Comparison of ENCODE assay signal across 26 mouse cellular contexts in the genomic region with DNA sequence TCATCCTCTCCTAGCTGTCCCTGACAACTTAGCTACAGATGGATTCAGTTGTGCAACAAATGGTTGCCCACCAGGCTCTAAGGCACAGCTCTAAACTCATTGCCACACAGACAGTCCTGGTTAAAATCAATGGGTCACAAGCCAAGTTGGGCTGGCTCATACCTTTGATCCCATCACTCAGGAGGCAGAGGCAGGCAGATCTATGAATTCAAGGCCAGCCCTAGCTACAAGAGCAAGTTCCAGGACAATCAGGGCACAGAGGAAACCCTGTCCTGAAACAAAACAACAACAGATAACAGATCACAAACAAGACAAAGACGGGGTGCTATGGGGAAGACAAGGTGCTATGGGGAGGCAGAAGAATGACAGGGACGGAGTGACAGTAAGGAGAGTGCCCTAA. TPM values are rescaled to one million over a fixed set of nuclear protein-coding genes. Genes with fewer than 3 reads are reported as not detected.
A peak's percentile ranks its signal among the peaks of the same experiment; 100 is the strongest.
DNase-seq lines count a peak whose midpoint lies in the region; ATAC-seq and TF ChIP-seq lines count a peak whose summit lies in the region.
"Had no signal": no experiment of that assay in that cellular context is flagged by ENCODE, and none has a peak within 500 bp of the region (broad histone marks: within the 10 kb centered on the region; RNA-seq: fewer than 3 reads in every experiment).

No protein-coding gene starts in this region.

- intact Hi-C loops in heart, postnatal 36 days (cut with DNase I), result no loop called here

- H3K27ac ChIP-seq in MEL (ENCODE audit: control insufficient read depth, low read depth, low read length), result peak overlapping the region; percentile 95
- H3K27ac ChIP-seq in liver, embryonic 16.5 days (ENCODE audit: low read length), result peak overlapping the region; percentile 92
- no peak overlapping the region for H3K27ac ChIP-seq in midbrain, embryonic 15.5 days
- H3K27ac ChIP-seq: embryonic facial prominence, embryonic 13.5 days; forebrain, embryonic 15.5 days; hindbrain, embryonic 13.5 days; kidney, postnatal 0 days; limb, embryonic 15.5 days; neural tube, embryonic 13.5 days had no signal

- peaks cover 15% of the 10 kb centered on the region for H3K79me2 ChIP-seq in MEL (ENCODE audit: control insufficient read depth, insufficient read depth, low read length, poor library complexity)

- peaks cover 19 to 38% of the 10 kb centered on the region in 2 experiments for H3K4me1 ChIP-seq in MEL (ENCODE audit: control insufficient read depth in 1 of 2, insufficient read depth in 2 of 2, low read length in 2 of 2)
- peaks cover 80% of the 10 kb centered on the region for H3K4me1 ChIP-seq in liver, embryonic 16.5 days (ENCODE audit: control insufficient read depth, low read depth, low read length)
- H3K4me1 ChIP-seq in midbrain, embryonic 15.5 days, result peaks cover 10% of the 10 kb centered on the region

- no peaks in the 10 kb centered on the region for H3K27me3 ChIP-seq in MEL (ENCODE audit: control insufficient read depth in 1 of 2, insufficient read depth in 2 of 2, low read length in 2 of 2)
- no peaks in the 10 kb centered on the region for H3K27me3 ChIP-seq in liver, embryonic 16.5 days (ENCODE audit: control insufficient read depth, insufficient read depth, low read depth, low read length)
- H3K27me3 ChIP-seq in midbrain, embryonic 15.5 days (replicated peaks), result no peaks in the 10 kb centered on the region
- H3K27me3 ChIP-seq: embryonic facial prominence, embryonic 13.5 days; forebrain, embryonic 15.5 days; heart, embryonic 12.5 days; hindbrain, embryonic 13.5 days; limb, embryonic 15.5 days; neural tube, embryonic 13.5 days had no signal

- DNase-seq in heart, adult 11 months, result peak; percentile 64
- DNase-seq in heart, postnatal 36 days, result no peak
- no peak for DNase-seq in MEL (ENCODE audit: low read depth, low spot score)
- DNase-seq in kidney, postnatal 36 days, result no peak
- DNase-seq in spleen, postnatal 14 days (ENCODE audit: low spot score in 2 of 2), result no peak
- DNase-seq: adrenal gland, postnatal 25 days; cerebellum, adult 11 months; cerebellum, postnatal 14 days; heart, postnatal 10 days; kidney, adult 2 months; left cerebral cortex, postnatal 4 days; lung, postnatal 14 days; thymus, adult 18-20 months; thymus, postnatal 4 days had no signal

- peaks cover 0 to 37% of the 10 kb centered on the region in 2 experiments; a peak in 2 of 4 replicates for H3K36me3 ChIP-seq in MEL (ENCODE audit: control insufficient read depth in 1 of 2, insufficient read depth in 2 of 2, low read length in 2 of 2)
- H3K36me3 ChIP-seq in liver, embryonic 16.5 days (ENCODE audit: control insufficient read depth, insufficient read depth), result no peaks in the 10 kb centered on the region
- no peaks in the 10 kb centered on the region for H3K36me3 ChIP-seq in midbrain, embryonic 15.5 days (replicated peaks)
- H3K36me3 ChIP-seq: embryonic facial prominence, embryonic 13.5 days; forebrain, embryonic 15.5 days; heart, embryonic 12.5 days; hindbrain, embryonic 13.5 days; limb, embryonic 15.5 days; neural tube, embryonic 13.5 days had no signal

- no peak for TF ChIP-seq RAD21 in MEL (IDR thresholded peaks at IDR 0.05; ENCODE audit: low read depth, low read length)

- TF ChIP-seq CTCF in MEL (IDR thresholded peaks at IDR 0.05 in 2 of 3, conservative IDR thresholded peaks at IDR 0.05 in 1 of 3; ENCODE audit: control insufficient read depth in 1 of 3, insufficient read depth in 1 of 3, low read depth in 2 of 3, low read length in 3 of 3, poor library complexity in 1 of 3, severe bottlenecking in 1 of 3), result no peak

- H3K4me3 ChIP-seq in MEL (ENCODE audit: control insufficient read depth in 1 of 2, insufficient read depth in 1 of 2, low read depth in 2 of 2, low read length in 2 of 2), result peak overlapping the region; percentile 2 to 19; a peak in 2 of 4 replicates
- peak overlapping the region; percentile 2 for H3K4me3 ChIP-seq in liver, embryonic 16.5 days (ENCODE audit: low read depth, low read length)
- no peak overlapping the region for H3K4me3 ChIP-seq in midbrain, embryonic 15.5 days
- H3K4me3 ChIP-seq: embryonic facial prominence, embryonic 13.5 days; forebrain, embryonic 15.5 days; heart, embryonic 12.5 days; hindbrain, embryonic 13.5 days; limb, embryonic 15.5 days; myocyte; neural tube, embryonic 13.5 days had no signal

- 18% methylated on average over 2 of the region's 2 CpGs for WGBS in liver, embryonic 16.5 days (ENCODE audit: insufficient replicate concordance)
- WGBS in midbrain, embryonic 15.5 days, result 93% methylated on average over 2 of the region's 2 CpGs

- H3K9me3 ChIP-seq in MEL (replicated peaks; ENCODE audit: insufficient read depth, low read length), result no peaks in the 10 kb centered on the region
- H3K9me3 ChIP-seq in liver, embryonic 16.5 days (replicated peaks; ENCODE audit: control insufficient read depth, low read length), result no peaks in the 10 kb centered on the region
- H3K9me3 ChIP-seq in midbrain, embryonic 15.5 days, result no peaks in the 10 kb centered on the region
- H3K9me3 ChIP-seq: embryonic facial prominence, embryonic 13.5 days; forebrain, embryonic 15.5 days; heart, embryonic 12.5 days; hindbrain, embryonic 13.5 days; limb, embryonic 15.5 days; neural tube, embryonic 13.5 days had no signal

- peak overlapping the region; percentile 44 for H3K9ac ChIP-seq in MEL (ENCODE audit: control insufficient read depth, low read depth, low read length, poor library complexity, severe bottlenecking)
- peak overlapping the region; percentile 61 for H3K9ac ChIP-seq in liver, embryonic 16.5 days (ENCODE audit: low read depth, low read length)
- no peak overlapping the region for H3K9ac ChIP-seq in midbrain, embryonic 15.5 days
- H3K9ac ChIP-seq: embryonic facial prominence, embryonic 13.5 days; forebrain, embryonic 15.5 days; heart, embryonic 12.5 days; hindbrain, embryonic 13.5 days; limb, embryonic 15.5 days; neural tube, embryonic 13.5 days had no signal

- peak; percentile 42 for ATAC-seq in granulocyte monocyte progenitor cell, adult 5-6 weeks (replicated peaks; ENCODE audit: poor library complexity, severe bottlenecking)
- ATAC-seq in liver, embryonic 16.5 days (ENCODE audit: low read depth), result peak; percentile 30
- ATAC-seq in midbrain, embryonic 15.5 days (replicated peaks), result no peak
- ATAC-seq: forebrain, embryonic 15.5 days; midbrain, embryonic 16.5 days had no signal

- TF ChIP-seq EP300 in MEL (IDR thresholded peaks at IDR 0.05; ENCODE audit: low read depth in 1 of 2, low read length in 2 of 2), result no peak

- peak overlapping the region; percentile 46 for H3K4me2 ChIP-seq in liver, embryonic 16.5 days (ENCODE audit: low read depth, low read length)
- H3K4me2 ChIP-seq in midbrain, embryonic 15.5 days, result no peak overlapping the region
- H3K4me2 ChIP-seq: embryonic facial prominence, embryonic 13.5 days; forebrain, embryonic 15.5 days; heart, embryonic 12.5 days; hindbrain, embryonic 13.5 days; limb, embryonic 15.5 days; neural tube, embryonic 13.5 days had no signal

- no peak for TF ChIP-seq POLR2A in MEL (IDR thresholded peaks at IDR 0.05; ENCODE audit: control insufficient read depth in 1 of 2, insufficient read depth in 1 of 2, low read depth in 1 of 2, low read length in 2 of 2, poor library complexity in 1 of 2)

TF ChIP-seq in MEL, 35 proteins besides CTCF, POLR2A, EP300 and RAD21:
- TF ChIP-seq MEF2A (IDR thresholded peaks at IDR 0.05; ENCODE audit: extremely low read depth, insufficient replicate concordance, low read depth, low read length, poor library complexity, severe bottlenecking), result no peak
- TF ChIP-seq E2F4 (IDR thresholded peaks at IDR 0.05; ENCODE audit: borderline replicate concordance, low read depth, low read length), result no peak
- no peak for TF ChIP-seq MYB (IDR thresholded peaks at IDR 0.05; ENCODE audit: low read depth, low read length)
- peak; percentile 7; the same call in 1 of the 2 replicates for TF ChIP-seq SIN3A (IDR thresholded peaks at IDR 0.05; ENCODE audit: low read length)
- TF ChIP-seq USF2 (IDR thresholded peaks at IDR 0.05; ENCODE audit: borderline replicate concordance in 1 of 2, insufficient read depth in 1 of 2, low read depth in 1 of 2, low read length in 2 of 2), result no peak
- TF ChIP-seq CHD1 (IDR thresholded peaks at IDR 0.05; ENCODE audit: low read depth, low read length), result peak; percentile 79; the same call in 1 of the 2 replicates

RNA-seq across cellular contexts. Expression of a gene that starts 3.0 kb away (rescaled TPM):
- total RNA-seq in heart, postnatal 36 days (2021), result under 1 TPM; 0.16 to 0.22 TPM
- total RNA-seq in MEL (2012; rRNA removed), result 64.8 and 74.3 TPM in 2 replicates
- 10 to 100 TPM in 1 of 2 experiments, not detected in 1; 76.1 TPM for polyA plus RNA-seq in MEL (2012; ENCODE audit: insufficient read depth in 1 of 2, insufficient read length in 2 of 2, low read depth in 1 of 2, low replicate concordance in 2 of 2, missing spikeins in 1 of 2)
- total RNA-seq in granulocyte monocyte progenitor cell, adult 5-6 weeks (2014; fragmentation: Nextera tagmentation), result 1.0 and 1.1 TPM in 2 replicates
- 0.52 and 1.4 TPM in 2 replicates for total RNA-seq in granulocyte monocyte progenitor cell, adult 5-6 weeks (2017)
- 7.5 and 9.0 TPM in 2 replicates for polyA plus RNA-seq in liver, embryonic 16.5 days (2015; fragmentation: Nextera tagmentation; extraction: Ambion mirVana)
- 0.54 and 1.5 TPM in 2 replicates for polyA plus RNA-seq in midbrain, embryonic 15.5 days (2015; fragmentation: Nextera tagmentation; extraction: Ambion mirVana)

RNA-seq across cellular contexts. Expression of a gene that starts 50.1 kb away (rescaled TPM):
- 1 to 10 TPM; 8.5 to 8.8 TPM for total RNA-seq in heart, postnatal 36 days (2021)
- not detected in 2 replicates for total RNA-seq in MEL (2012; rRNA removed)
- polyA plus RNA-seq in MEL (2012; ENCODE audit: insufficient read depth in 1 of 2, insufficient read length in 2 of 2, low read depth in 1 of 2, low replicate concordance in 2 of 2, missing spikeins in 1 of 2), result not detected
- total RNA-seq in granulocyte monocyte progenitor cell, adult 5-6 weeks (2014; fragmentation: Nextera tagmentation), result not detected in 2 replicates
- total RNA-seq in granulocyte monocyte progenitor cell, adult 5-6 weeks (2017), result not detected in 2 replicates
- polyA plus RNA-seq in liver, embryonic 16.5 days (2015; fragmentation: Nextera tagmentation; extraction: Ambion mirVana), result 1.1 and 1.6 TPM in 2 replicates
- polyA plus RNA-seq in midbrain, embryonic 15.5 days (2015; fragmentation: Nextera tagmentation; extraction: Ambion mirVana), result 21.0 and 24.2 TPM in 2 replicates

Comparison
In these comparisons a context has a peak if more than half of its experiments do, and no peak if none do; other contexts are left out.
1. RNA of a gene that starts 3.0 kb away (total RNA-seq): 64.8 to 74.3 TPM in MEL; 0.52 to 1.4 TPM in granulocyte monocyte progenitor cell, adult 5-6 weeks and 0.16 to 0.22 TPM in heart, postnatal 36 days; every median in the first group is over 10 times any median in the second.